Mouse (Mus musculus): Measurements from ENCODE around the gene Dmap1.

The Dmap1 gene

DNA sequence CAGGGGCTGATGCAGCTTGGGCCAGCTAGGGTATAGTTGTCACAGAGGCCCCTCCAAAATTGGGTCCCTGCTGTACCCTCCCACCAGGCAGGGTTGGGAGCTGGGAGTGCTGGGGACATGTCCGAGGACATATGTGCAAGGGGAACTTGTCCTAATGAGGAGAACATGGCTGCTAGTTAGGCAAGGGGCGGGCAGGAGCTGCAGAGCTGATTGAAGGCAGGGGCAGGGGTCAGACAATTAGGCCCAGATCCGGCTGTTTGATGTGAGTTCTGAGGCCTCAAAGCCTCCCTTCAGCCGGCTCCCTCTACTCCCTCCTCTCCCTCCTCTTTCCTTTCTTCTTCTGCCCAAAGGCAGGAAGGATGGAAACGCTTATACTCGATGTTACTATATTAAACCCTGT is 25.1 kb downstream of the Dmap1 start:
- no peak for DNase-seq (ENCODE audit: low spot score in 2 of 2)

DNA sequence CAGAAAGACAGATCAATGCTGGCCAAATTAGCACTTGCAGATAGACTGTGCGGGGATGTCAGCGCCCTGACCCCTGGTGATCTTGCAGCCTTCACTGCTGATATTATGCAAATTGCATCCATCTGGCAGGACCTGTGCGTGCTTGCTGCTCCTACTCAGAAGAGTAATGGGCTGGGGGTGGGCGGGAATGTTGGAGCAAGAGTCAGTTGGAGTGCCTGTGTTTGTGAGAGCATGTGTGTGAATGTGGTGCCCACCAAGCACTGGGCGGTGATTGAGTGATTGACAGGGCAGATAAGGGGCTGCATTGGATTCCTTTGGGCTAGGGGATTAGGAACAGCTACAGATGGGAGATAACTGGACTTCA is 26.6 kb downstream of the Dmap1 start:
- no peak for DNase-seq (ENCODE audit: low spot score in 2 of 2)

DNA sequence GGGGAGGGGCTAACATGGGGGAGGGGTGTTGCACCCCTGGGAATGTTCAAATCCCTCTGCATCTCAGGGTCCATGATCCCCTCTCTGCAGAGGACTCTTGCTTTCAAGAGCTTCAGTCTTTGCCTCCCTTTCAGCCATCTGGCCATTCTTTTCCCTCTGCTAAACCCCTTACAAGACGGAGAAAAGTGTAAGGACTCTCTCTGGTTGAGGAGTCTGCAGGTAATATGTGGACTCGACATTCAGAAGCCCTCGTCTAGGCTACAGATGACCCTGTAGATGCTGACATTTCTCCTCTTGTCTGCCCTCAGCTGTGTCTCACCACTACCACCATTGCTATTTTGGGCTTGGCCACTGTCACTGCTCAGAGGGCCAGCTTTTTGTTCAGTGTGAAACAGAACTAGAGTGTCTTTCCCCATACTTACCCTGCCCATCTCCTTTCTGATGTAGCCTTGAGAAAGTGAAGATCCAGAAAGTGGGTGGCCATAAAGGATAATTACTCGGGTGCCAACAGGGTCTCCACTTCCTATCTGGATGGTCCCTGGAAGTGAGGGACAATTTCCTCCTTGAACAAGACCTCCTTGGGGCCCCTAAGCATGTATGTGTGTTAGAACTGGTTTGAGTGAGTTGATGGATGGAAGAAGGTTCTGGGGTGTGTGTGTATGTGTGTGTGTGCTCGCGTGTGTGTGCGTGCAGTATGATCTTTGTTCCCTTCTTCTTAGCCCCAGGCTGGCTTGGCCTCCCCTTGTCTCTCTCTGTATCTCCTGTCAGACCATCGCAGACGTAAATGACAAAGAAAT is 27.2 kb downstream of the Dmap1 start:
- no peak for DNase-seq (ENCODE audit: low spot score in 2 of 2)

DNA sequence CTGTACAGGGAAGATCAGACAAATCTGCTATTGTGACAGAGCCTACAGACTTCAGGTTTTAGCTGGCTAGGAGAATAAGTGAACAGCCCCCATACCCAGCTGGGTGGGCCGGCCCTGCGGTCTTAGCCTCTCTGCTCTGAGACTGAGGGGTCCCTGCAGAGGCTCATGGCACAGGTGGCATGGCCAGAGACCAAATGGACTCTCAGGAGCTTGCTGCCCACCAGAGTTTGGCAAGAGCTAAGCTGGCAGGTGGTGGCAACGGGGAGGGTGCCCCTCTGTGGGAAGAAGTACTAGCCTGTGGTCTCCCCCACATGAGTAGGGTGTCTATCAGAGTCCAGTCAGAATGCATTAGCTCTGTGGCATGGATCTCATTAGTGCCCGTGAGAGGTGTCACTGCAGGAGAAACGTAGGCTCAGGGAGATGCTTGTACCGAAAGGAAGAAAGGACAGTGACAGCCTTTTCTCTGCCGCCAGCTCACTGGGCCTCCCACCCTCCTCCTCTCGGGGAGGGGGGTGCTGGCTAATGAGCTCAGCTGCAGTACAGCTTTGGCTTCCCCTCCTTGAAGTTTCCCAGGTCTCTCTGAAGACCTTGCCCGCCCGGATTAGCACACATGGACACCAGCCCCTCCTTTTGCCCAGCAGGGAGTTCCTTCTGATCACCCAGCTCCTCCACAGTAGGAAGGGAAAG is 27.9 kb downstream of the Dmap1 start:
- no peak for DNase-seq (ENCODE audit: low spot score in 2 of 2)

DNA sequence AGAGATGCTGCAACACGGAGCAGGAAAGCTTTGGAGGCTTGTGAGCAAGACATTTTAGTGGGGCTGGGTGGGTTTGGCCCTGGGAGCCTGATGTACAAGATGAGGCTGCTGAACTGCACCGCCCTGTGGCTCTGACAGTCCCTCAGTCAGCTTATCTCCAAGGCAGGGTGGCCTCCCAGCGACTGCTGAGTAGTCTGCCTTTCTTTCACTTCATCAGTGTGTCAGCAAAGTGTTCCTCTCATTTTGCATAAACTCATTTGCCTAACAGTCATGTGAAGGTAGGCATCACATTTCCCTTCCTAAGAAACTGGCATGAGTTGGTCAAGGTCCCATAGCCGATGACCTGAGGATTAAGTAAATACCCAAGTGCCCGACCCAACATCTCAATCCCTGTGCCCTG is 29.3 kb downstream of the Dmap1 start:
- no peak for DNase-seq (ENCODE audit: low spot score in 2 of 2)

DNA sequence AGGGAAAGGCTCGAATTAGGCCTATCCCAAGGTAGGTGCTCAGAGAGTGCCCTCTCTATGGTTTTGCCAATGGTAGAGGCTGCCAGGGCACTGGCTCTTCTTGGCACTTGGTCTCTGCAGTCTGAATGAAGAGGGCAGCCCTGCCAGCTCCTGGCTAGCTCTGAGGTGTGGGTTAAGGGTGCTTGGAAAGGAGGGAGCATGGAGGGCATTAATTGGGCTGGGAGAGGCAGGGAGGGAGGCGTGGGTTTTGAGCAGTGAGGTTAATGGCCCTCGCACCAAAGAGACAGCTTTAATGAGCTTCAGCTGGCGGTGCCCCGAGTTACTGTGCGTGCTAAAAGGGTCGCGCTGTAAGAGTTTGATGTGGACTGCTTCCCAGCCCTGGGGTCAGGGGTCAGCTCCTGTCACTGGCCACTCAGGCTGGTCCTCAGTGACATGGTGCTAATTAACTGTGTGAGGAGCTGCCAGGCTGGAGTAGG is 30.4 kb downstream of the Dmap1 start:
- DNase-seq (ENCODE audit: low spot score in 2 of 2) = no peak

DNA sequence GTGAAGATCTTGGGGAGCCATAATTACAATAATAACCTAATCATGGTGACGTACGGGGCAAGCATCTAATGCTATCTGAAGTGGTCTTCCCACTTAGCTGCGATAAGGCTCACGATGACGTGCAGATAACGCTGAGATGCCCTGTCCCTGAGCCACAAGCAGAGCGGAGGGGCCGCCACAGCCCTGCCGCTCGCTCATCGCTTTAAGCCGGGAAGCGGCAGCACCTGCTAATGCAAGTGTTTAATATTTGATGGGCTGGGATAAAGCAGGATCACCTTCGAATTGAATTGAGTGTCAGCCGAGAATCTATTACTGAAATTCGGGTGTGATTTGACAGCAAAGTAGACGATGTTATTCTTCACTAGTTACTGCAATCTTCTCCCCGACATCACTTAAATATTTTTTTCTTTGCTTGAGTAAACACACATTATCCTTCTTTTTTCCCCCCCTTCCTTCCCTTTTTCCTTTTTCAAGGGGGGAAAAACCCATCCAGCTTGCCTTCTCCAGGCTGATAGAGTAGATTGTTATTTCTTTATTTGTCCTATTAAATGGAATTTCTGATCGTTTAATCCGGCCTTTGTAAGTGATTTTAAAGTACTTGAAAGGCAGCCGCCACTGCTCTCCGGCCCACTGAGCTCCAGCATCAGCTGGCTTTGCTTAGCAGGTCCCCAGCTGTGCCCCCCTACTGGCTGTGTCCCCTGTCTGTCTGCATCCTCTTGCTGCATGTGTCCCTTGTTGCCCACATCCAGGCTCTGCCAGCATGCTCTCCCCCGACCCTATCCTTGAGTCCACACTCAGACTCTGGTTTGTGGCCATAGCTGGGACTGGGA is 34.9 kb downstream of the Dmap1 start:
- no peak for DNase-seq (ENCODE audit: low spot score in 2 of 2)

DNA sequence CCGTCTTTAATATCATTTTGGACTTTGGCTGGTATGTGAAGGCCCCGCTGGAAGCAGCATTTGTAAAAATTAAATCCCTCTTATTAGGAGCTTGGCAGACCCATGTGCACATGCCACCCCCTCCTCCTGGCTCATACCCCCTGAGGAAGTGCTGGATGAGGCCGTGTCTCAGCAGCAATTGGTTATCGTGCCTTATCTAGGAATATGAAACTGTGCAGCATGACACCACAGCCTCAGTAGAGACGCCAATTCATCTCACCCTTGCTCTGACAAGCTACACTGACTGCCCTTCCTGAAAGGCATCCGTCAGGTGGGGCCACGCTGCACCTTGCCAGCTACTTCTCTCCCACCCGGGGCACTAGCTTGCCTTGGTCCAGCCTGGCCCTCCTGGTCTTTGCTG is 35.6 kb downstream of the Dmap1 start:
- DNase-seq (ENCODE audit: low spot score in 2 of 2) = no peak

DNA sequence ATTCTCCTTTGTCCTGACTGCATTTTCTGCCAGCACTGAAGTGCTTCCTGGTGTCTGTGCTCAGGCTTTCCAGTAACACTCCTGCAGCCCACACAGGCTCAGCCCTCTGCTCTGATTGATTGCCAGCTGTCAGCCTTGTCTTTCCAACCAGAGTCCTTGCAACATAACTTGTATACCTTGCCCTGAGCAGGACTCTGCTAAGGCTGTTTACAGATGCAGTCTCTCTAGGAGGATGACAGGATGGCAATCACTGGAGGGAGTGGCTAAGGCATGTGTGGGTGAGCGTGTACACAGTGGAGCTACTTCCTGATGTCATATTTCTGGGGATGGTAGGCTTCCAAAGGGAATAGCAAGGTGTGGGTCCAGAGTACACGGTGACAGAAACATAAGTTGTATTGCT is 36.2 kb downstream of the Dmap1 start:
- DNase-seq (ENCODE audit: low spot score in 2 of 2) = no peak

DNA sequence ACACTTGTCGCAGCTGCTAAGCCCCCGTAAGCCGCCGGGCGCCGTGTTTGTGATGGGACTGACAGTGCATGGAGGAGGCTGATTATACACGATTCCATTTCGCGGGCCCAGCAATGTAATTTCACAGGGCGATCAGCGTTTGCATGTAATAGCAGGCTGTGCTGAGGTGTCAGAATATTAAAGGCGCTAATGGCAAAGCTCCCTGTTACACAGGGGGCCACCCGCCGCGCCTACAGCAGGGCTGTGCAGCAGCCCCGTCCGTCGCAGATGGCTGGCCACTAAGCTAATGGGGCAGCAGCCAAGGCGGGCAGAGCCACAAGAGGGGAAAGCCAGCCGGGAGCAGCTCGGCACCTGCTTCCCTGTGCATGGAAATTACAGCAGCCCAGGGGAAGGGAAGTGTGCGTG is 37.0 kb downstream of the Dmap1 start:
- no peak for DNase-seq (ENCODE audit: low spot score in 2 of 2)

DNA sequence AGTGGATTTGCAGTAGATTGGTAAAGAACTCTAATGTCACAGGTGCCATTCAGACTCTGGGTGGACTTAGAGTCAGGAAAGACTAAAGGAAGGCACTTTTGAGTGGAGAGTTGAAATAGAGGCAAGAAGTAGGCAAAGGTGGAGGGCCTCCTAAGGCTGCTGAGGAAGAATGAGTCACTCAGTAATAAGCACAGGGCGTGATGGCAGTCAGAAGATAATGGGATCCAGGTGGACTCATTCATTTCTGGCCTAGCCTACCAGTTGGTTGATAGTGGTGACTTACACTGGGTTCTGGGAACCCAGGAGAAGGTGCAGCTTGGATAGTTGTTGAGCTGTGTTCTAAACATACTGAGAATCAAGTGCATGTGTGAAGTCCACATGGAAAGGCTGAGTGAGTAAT is 40.3 kb downstream of the Dmap1 start:
- DNase-seq (ENCODE audit: low spot score in 2 of 2) = no peak

DNA sequence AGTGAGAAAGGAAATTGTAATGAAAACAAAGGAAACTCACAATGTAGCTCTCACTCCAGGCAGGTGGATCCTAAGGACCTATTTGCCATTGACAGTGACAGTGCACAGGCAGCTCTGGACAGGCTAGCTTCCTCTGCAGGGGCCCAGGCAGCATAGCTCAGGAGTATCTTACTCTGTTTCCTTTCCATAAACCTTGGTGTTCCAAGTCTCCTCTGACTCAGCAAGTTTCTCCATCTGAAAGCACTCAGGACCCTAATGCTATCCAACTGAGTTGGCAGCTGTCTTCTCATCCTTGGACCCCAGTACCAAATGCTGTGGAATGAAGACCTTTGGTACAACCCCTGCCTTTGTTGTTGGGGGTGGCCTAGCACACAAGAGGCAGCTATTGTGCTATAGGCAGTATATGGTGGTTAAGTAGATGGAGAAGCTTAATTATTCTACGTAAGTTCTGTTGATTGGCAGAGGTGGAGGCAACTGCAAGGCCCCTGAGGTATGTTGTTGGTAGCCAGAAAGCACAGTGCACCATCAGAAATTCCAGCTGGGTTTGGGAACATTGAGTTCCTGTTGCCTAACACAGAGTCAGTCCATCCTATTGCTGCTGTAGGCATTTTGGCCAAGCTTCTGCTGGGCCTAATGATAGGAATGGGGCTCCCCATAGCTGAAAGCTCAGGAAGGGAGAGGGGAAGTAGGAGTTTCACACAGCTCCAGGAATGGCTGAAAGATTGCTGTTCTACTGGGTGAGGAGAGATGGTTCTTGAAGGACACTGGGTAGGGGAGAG is 41.0 kb downstream of the Dmap1 start:
- no peak for DNase-seq (ENCODE audit: low spot score in 2 of 2)

DNA sequence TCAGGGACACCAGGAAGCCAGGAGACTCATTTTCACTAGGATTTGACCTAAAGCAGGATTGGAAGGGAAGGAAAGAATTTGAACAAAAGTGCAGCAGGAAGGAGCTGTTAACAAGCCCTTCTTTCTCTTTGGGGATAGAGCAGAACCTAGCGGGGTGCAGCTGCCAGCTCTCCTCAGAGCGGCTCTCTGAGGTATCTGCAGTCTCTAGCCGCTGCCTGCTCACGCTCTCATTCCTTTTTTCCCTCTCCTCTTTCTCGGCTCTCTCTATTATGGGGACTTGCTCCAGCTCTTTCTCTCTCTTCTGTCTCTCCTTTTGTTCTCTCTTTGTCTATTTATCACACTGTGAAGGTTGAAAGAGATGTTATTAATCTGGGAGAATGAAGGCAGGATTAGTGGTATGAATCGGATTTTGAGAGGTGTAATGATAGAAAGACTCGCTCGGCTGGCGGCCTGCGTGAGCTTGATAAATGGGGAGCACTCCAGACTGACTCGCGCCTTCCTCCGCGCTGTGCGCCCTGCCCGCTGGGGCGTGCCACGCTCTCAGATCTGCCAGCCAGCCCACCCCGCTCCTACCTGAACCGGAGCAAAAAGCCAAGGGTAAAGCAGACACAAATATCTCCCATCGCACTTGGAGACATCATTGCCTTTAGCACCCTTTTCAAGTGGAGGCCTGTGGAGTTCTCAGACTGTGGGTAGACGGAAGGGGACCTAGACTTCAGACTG is 45.0 kb downstream of the Dmap1 start:
- DNase-seq (ENCODE audit: low spot score in 2 of 2) = no peak

DNA sequence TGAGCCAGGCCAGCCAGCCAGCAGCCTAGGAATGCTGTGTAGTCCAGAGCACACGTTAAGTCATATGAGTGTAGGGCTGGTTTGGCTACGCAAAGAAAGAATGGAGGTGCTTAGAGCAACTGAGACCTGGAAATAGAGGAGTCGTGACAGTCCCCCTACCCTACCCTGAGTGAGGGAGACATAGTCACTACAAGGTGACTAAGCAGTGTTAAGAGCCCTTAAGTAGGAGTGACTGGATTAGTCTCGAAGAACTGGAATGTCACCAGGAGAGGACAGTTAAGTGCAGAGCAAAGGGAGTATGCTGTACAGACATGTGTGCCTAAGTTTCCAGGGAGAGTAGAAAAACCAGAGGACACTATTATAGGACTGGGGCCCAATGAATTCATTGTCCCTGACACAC is 45.9 kb downstream of the Dmap1 start:
- no peak for DNase-seq (ENCODE audit: low spot score in 2 of 2)

DNA sequence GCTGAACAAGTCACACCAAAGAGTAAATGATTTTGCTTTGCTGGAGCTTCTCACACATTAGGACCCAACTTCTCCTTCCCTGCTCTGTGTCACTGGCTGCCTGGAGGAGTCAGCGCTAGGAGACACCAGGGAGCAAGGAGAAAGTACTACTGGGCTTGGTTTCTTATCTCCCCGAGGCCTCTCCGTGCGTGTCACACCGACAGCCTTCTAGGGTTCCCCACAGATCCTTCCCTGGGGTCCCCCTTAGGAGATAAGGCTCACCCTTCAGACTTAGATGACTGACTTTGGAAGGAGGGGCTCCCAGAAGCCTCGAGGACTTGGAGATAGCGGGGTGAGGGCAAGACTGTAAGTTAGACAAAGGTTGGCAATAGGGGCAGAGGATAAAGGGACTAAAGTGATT is 47.4 kb downstream of the Dmap1 start:
- no peak for DNase-seq (ENCODE audit: low spot score in 2 of 2)

DNA sequence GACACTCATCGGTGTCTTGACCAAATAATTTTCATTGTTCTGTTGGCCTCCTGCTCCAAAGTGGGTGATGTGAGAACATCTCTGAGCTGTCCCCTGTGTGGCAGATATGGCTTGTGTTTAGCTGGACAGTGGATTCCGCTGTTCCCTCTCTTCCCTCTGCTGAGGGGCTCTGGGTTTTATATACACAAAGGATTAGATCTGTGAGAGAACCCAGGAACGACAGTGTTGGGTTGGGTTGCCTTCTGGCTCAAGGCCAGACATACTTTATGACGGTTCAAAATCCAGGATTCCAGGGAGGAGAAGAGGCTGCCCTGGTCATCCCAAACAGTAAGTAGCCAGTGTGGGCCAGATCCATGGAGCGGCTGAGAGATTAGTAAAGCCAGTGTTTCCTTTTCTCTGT is 48.5 kb downstream of the Dmap1 start:
- no peak for DNase-seq (ENCODE audit: low spot score in 2 of 2)

DNA sequence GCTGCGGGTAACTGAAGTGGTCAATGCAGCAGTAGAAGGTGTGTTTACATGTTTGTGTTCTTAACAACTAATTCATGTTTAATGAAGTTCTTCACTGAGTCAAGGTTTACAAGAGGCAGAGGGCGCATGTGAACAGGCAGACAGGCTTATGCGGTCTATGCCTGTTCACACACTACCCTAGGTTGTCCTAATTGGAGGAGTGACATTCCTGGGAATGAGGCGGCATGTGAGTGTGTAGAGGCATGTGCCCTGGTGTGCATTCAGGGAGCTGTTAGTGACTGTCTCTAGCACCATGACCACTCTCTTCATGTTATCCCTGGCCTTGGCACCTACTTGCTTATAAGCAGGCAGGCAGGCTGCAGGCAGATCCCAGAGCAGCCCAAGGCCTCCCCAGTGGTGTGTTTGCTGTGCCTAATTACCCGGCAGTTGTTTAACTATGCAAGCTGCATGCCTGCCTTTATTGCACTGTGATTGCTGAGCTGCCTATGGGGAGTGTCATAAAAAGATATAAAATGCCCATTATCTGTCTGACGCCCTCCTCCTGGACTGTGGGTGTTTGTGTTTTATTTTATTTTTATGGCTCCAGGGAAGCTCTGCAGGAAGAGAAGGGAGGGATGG is 51.9 kb downstream of the Dmap1 start:
- DNase-seq (ENCODE audit: low spot score in 2 of 2) = no peak

DNA sequence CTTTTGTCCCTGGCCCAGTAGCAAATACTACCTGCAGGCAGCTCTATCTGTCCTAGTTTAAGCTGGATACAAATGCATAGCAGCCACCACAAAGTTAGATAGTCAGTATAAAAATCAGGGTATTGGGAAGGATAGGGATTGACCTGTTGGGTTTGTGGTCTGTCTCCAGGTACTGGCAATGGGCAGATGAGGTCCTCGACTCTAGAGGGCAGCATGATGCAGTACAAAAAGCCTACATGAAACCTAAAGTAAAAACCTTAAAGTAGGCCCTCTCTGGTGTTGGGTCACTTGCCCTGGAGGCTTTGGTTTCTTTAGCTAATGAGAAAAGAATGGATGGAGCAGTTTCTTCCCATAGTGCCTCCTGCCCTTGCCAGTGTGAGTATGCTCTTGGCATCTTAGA is 53.6 kb downstream of the Dmap1 start:
- no peak for DNase-seq (ENCODE audit: low spot score in 2 of 2)
